Mouse (Mus musculus): Measurements from ENCODE around the gene Fosl2.

DNA sequence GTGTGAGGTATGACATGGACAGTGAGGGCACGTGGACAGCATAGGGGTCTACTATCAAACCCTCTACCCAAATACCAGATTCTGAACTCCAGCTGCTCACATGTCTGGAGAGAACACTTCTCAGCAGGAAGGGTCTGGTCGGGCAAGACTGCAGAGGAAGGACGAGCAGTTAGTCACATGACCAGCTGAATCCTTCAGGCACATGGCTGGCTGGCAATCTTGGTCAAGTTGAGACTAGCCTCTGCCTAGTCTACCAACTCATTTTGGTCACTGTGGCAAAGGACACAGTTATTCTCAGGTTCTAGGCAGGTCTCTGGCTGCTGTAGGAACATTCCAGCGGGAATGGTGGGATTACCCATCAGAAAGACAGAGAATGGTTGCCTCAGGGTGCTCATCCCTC lies 42.1 kb downstream of the Fosl2 start:
- TF ChIP-seq CTCF (IDR thresholded peaks at IDR 0.05; ENCODE audit: low read depth) (no peak), EP300 (IDR thresholded peaks at IDR 0.05; ENCODE audit: low read depth) (no peak)

Data from heart, postnatal 0 days (tissue).